Comparison of ENCODE assay signal across 13 mouse cellular contexts in the genomic region with DNA sequence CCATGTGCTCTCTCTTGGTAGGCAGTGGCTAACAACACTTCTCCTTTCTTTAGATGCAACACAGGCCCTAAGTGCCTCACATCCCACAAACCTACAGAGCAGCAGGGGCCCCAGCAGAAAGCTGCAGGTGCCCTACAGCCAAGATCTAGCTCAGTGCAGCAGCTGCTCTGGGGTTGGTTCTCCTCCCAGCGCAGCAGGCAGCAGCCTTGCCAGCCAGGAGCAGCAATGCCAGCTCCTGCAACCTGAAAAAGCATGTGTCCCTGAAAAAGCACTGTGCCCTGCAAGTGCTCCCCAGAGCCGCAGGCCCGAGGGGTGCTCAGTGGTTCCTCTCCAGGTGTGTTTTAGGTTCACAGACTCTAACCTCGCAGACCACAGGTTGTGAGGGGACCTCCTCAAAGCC. TPM values are rescaled to one million over a fixed set of nuclear protein-coding genes. Genes with fewer than 3 reads are reported as not detected.
DNase-seq lines count a peak whose midpoint lies in the region; ATAC-seq lines count a peak whose summit lies in the region.
"Had no signal": no experiment of that assay in that cellular context is flagged by ENCODE, and none has a peak within 500 bp of the region (broad histone marks: within the 10 kb centered on the region; RNA-seq: fewer than 3 reads in every experiment).

No protein-coding gene starts in this region.

- WGBS in hindbrain, embryonic 10.5 days, result 95% methylated on average over 4 of the region's 4 CpGs
- WGBS in hindbrain, embryonic 14.5 days, result 96% methylated on average over 4 of the region's 4 CpGs
- WGBS in limb, embryonic 13.5 days, result 95% methylated on average over 4 of the region's 4 CpGs

- no peaks in the 10 kb centered on the region for H3K9me3 ChIP-seq in hindbrain, embryonic 10.5 days
- no peaks in the 10 kb centered on the region for H3K9me3 ChIP-seq in hindbrain, embryonic 14.5 days (ENCODE audit: control insufficient read depth, low read length)
- no peaks in the 10 kb centered on the region for H3K9me3 ChIP-seq in limb, embryonic 13.5 days
- H3K9me3 ChIP-seq: kidney, embryonic 15.5 days had no signal

- no peak for ATAC-seq in hindbrain, embryonic 14.5 days (ENCODE audit: low FRiP score)
- ATAC-seq in limb, embryonic 13.5 days (ENCODE audit: low FRiP score, low read depth), result no peak
- ATAC-seq in activated CD4-positive, CD25-positive, alpha-beta regulatory T cell, adult 4 months, result no peak

- no peak overlapping the region for H3K4me2 ChIP-seq in hindbrain, embryonic 14.5 days (replicated peaks)
- no peak overlapping the region for H3K4me2 ChIP-seq in limb, embryonic 13.5 days (replicated peaks)
- H3K4me2 ChIP-seq: kidney, embryonic 15.5 days had no signal

- H3K27me3 ChIP-seq in hindbrain, embryonic 10.5 days (ENCODE audit: insufficient read depth, poor library complexity, severe bottlenecking), result no peaks in the 10 kb centered on the region
- no peaks in the 10 kb centered on the region for H3K27me3 ChIP-seq in hindbrain, embryonic 14.5 days (ENCODE audit: control insufficient read depth, insufficient read depth, low read length)
- no peaks in the 10 kb centered on the region for H3K27me3 ChIP-seq in limb, embryonic 13.5 days
- H3K27me3 ChIP-seq: kidney, embryonic 15.5 days had no signal

- peaks cover 98% of the 10 kb centered on the region for H3K36me3 ChIP-seq in hindbrain, embryonic 10.5 days
- H3K36me3 ChIP-seq in hindbrain, embryonic 14.5 days (replicated peaks; ENCODE audit: control insufficient read depth, insufficient read depth), result peaks cover 84% of the 10 kb centered on the region
- peaks cover 77% of the 10 kb centered on the region for H3K36me3 ChIP-seq in limb, embryonic 13.5 days

- H3K4me1 ChIP-seq in hindbrain, embryonic 10.5 days (replicated peaks), result no peaks in the 10 kb centered on the region
- H3K4me1 ChIP-seq in hindbrain, embryonic 14.5 days (replicated peaks; ENCODE audit: control insufficient read depth, insufficient read depth, low read length), result no peaks in the 10 kb centered on the region
- H3K4me1 ChIP-seq in limb, embryonic 13.5 days, result 0 out of 2 replicates have a peak, but pooled peaks cover 3% of the 10 kb centered on the region

- DNase-seq in hindbrain, embryonic 10.5 days (ENCODE audit: low spot score), result no peak
- DNase-seq in hindbrain, embryonic 14.5 days (ENCODE audit: low spot score), result no peak
- DNase-seq in right cerebral cortex, adult 18-20 months, result peak; percentile 10
- no peak for DNase-seq in right cerebral cortex, postnatal 10 days (ENCODE audit: low spot score in 2 of 2)
- DNase-seq in cerebellum, adult 9-11 months, result peak; percentile 88
- no peak for DNase-seq in kidney, postnatal 14 days
- DNase-seq: adrenal gland, postnatal 14 days; heart, postnatal 36 days; spleen, adult 18-20 months; thymus, adult 2 months had no signal

- H3K9ac ChIP-seq in hindbrain, embryonic 14.5 days, result no peak overlapping the region
- 0 out of 2 replicates have a peak overlapping the region, but pooled peaks have one; percentile 39 for H3K9ac ChIP-seq in limb, embryonic 13.5 days
- H3K9ac ChIP-seq: kidney, embryonic 15.5 days had no signal

- H3K4me3 ChIP-seq in hindbrain, embryonic 10.5 days, result no peak overlapping the region
- H3K4me3 ChIP-seq in hindbrain, embryonic 14.5 days (replicated peaks; ENCODE audit: low read length), result no peak overlapping the region
- no peak overlapping the region for H3K4me3 ChIP-seq in limb, embryonic 13.5 days
- H3K4me3 ChIP-seq: kidney, embryonic 15.5 days had no signal

- peak overlapping the region; percentile 75; the same call in 1 of the 2 replicates for H3K27ac ChIP-seq in hindbrain, embryonic 10.5 days
- H3K27ac ChIP-seq in hindbrain, embryonic 14.5 days, result no peak overlapping the region
- H3K27ac ChIP-seq in limb, embryonic 13.5 days, result no peak overlapping the region; the same call in 1 of the 2 replicates

RNA-seq across cellular contexts. Expression of a gene that starts 13.5 kb away (rescaled TPM):
- polyA plus RNA-seq in hindbrain, embryonic 10.5 days (2016; fragmentation: Nextera tagmentation; extraction: Ambion mirVana), result 20.1 and 22.2 TPM in 2 replicates
- 26.6 and 27.3 TPM in 2 replicates for polyA plus RNA-seq in hindbrain, embryonic 14.5 days (2014; fragmentation: Nextera tagmentation; extraction: Ambion mirVana)
- polyA plus RNA-seq in limb, embryonic 13.5 days (2015; fragmentation: Nextera tagmentation; extraction: Ambion mirVana), result 26.7 and 30.2 TPM in 2 replicates
- polyA plus RNA-seq in activated CD4-positive, CD25-positive, alpha-beta regulatory T cell, adult 4 months (2017; shearing (Covaris generic)), result 1 to 10 TPM in 1 of 2 experiments, under 1 TPM in 1; 0.82 to 1.3 TPM

RNA-seq across cellular contexts. Expression of a gene that starts 45.1 kb away (rescaled TPM):
- 49.2 and 49.7 TPM in 2 replicates for polyA plus RNA-seq in hindbrain, embryonic 10.5 days (2016; fragmentation: Nextera tagmentation; extraction: Ambion mirVana)
- polyA plus RNA-seq in hindbrain, embryonic 14.5 days (2014; fragmentation: Nextera tagmentation; extraction: Ambion mirVana), result 71.1 and 74.3 TPM in 2 replicates
- polyA plus RNA-seq in limb, embryonic 13.5 days (2015; fragmentation: Nextera tagmentation; extraction: Ambion mirVana), result 40.3 and 44.3 TPM in 2 replicates
- polyA plus RNA-seq in activated CD4-positive, CD25-positive, alpha-beta regulatory T cell, adult 4 months (2017; shearing (Covaris generic)), result 10 to 100 TPM; 31.1 to 42.0 TPM

RNA-seq across cellular contexts. Expression of a gene that starts 45.3 kb away (rescaled TPM):
- 34.3 and 38.1 TPM in 2 replicates for polyA plus RNA-seq in hindbrain, embryonic 10.5 days (2016; fragmentation: Nextera tagmentation; extraction: Ambion mirVana)
- polyA plus RNA-seq in hindbrain, embryonic 14.5 days (2014; fragmentation: Nextera tagmentation; extraction: Ambion mirVana), result 32.0 and 32.7 TPM in 2 replicates
- polyA plus RNA-seq in limb, embryonic 13.5 days (2015; fragmentation: Nextera tagmentation; extraction: Ambion mirVana), result 26.0 and 26.6 TPM in 2 replicates
- polyA plus RNA-seq in activated CD4-positive, CD25-positive, alpha-beta regulatory T cell, adult 4 months (2017; shearing (Covaris generic)), result 10 to 100 TPM; 19.8 to 21.9 TPM

Comparison
In these comparisons a context has a peak if more than half of its experiments do, and no peak if none do; other contexts are left out.
1. DNase-seq: peak in right cerebral cortex, adult 18-20 months (single experiment) and cerebellum, adult 9-11 months (single experiment); none in hindbrain, embryonic 10.5 days (single experiment), hindbrain, embryonic 14.5 days (single experiment), right cerebral cortex, postnatal 10 days (0 of 2) and kidney, postnatal 14 days (single experiment).